Mouse (Mus musculus) gastrocnemius, postnatal 4 days (tissue): ENCODE measurements around the gene Fam107b. TPM values are rescaled to one million over a fixed set of nuclear protein-coding genes. Genes with fewer than 3 reads are reported as not detected.

Experiments used
- DNase-seq, 2 experiments: peaks; one replicate each; pipeline ENCODE4 v3.0.0; 2021 to 2022; ENCODE audit warnings: low spot score in 2 of 2, mixed read lengths in 2 of 2
- total RNA-seq, 2 experiments: library from RNA; stranded (reverse); gene quantifications; 2 replicates each; pipeline ENCODE4 v1.2.3; 2021

The Fam107b gene
- total RNA-seq, 2 experiments from 2014 or later, result 14.4 to 24.7 TPM

DNA sequence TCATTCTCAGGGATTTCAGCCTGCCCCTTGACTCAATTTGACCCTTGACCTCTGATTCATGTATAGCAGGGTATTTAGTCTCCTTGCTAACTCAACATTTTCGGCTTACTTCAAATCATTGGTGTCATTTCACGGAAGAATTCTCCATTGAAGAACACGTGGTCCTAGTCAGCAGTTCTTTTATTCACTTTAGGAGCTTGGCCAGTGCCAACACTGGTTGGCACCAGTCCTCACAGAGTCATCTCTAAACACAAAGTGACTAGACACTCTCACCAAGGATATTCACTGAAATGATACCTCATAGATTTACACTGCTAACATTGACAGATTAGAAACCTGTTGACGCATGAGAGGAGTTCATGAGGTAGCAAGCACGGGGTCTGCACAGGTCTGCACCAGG is 32.9 kb downstream of the Fam107b start:
- DNase-seq, result no peak

DNA sequence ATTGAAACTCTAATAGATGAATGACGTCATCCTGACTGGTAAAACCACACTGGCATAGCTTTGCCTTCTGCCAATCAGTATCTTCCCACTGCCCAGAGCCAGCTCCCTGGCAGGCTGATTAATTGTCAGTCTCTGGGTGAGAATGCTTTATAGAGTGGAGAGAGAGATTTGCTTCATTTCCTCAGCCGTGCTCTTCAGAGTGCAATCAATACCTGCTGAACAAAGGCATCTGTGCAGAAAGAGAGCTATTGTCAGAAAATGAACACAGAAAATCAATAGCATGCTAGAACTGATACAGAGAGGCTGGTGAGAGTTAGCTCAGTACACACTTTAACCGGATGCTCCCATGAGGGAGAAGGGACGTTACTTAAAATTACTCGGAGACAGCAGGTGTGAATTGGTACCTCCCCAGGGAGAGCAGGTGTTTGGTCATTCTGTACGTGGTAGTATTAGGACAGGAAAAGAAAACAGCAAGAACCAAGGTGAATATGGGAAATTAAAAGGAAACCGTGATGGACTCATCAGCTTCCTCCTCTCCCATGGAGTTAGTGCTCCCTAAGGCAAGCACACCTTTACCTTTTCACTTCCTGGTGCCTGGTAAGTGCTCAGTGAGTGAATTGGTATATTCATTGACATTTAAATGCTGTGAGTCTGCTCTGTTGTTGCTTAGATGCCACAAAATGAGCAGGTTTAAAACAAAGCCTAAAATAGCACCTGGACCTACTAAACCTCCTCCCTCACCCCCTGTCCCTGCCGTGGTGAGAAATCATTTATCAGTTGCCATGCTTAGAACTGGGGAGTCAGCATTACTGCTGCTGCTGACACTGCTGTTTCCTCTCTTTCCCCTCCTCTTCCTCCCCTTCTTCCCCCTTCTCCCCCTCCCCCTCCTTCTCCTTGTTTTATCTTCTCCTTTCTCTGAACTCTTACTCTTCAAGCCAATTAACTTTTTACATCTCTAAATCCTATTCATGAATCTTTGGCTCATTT is 38.9 kb downstream of the Fam107b start:
- no peak for DNase-seq

DNA sequence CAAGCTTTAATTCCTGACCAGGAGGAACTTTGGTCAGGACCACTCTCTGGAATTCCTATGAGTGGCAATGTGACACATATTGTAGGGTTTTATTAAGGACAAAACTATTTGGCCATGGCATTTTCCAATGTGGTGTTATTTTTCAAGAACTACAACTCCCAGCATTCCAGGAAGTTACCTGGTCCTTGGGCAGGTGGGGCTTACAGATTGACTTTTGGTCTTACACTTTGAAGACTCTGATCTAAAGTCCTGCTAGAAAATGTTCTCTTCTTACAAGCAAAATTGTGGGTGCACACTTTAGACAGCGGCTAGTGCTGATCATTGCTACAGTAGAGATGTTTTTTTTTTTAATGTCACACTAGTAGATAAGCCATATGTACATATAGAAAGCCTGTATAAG is 48.2 kb downstream of the Fam107b start:
- DNase-seq, result no peak

DNA sequence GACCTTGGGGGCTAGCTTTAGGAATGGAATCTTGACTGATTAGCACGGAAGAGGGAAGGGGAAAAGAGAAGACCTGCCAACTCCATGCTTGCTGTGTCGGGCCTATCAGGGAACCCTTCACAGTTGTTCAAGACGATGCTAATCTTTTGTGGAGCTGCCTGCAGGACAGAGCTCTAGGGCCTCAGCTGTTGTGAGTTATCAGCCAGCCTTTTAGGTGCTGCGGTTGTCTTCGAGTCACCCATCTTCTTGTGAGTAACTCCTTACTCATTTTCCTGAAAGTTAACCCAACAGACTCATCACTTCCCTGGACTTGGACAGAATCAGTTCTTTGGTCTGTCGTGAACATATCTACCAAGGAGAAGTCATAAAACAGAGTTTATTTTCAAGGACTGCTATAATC is 51.3 kb downstream of the Fam107b start:
- no peak for DNase-seq

DNA sequence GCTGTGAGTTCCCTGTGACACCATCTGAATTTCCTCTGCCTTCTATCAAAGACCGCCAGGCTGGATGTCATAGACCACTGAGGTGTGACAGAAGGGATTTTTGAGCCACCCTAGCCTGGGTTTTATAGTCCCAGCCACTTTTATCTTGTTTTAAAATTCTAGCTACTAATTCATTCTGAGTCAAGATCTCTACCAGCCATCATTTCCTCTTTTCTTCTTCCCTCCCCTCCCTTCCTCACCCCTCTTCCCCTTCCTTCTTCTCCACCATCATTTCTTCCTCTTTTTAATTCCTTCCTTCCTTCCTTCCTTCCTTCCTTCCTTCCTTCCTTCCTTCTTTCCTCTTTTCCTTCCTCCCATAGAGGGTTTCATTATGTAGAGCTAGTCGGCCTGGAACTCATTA is 51.9 kb downstream of the Fam107b start:
- DNase-seq, result no peak

DNA sequence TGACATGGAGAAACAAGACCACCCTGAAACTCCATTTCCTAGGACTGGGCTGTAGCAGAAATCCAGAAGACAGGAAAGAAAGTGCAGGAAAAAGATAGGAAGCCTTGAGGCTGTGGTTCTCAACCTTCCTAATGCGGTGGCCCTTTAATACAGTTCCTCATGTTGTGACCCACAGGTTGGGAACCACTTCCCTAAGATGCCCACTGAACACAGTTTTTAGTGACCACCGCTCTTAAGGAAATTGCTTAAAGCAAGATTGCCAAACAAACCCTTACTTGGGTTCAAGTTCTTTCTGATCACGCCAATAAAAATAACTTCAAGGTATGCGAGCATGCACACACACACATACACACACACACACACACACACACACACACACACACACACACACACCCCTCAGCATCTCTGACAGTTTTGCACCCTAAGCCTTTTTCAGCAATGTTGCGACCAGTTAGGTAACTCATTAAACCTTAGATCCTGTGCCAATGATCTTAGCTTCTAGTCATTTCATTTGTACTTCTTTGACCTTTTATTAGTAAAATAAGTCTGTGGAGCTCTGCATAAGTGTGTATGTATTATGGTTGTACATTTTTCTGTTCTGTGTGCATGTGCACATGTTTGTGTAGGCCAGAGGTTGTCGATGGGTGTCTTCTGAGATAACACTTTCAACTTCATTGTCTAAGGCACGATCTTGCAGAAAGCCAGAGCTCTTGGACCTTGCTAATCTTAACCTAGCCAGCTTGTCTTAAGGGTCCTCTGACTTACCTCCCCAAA is 53.1 kb downstream of the Fam107b start:
- DNase-seq, result no peak

DNA sequence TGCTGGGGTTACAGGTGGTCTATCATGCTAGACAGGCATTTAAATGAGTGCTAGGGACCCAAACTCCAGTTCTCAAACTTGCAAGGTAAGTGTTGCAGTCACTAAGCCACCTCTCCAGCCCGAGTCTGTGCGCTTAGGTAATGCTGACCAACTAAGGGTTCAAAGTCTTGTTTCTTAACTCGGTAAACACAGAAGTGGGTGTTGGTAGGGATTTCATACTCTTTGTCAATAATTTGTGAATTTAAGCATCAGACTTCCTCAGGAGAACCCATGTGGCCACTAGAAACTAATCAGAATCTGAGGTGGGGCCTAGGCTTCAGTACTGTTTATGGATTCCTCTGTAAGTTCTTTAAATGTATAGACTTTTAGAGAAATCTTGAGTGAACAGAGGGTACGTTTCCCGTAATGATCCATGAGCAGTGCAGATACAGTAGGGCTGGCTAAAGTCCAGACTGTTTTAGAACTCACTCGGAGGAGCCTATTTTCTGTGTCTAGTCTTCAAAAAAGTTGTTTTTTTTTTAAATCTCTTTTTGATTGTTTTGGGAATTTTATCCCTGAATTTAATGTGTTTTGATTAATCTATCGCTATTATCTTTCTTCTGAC is 53.8 kb downstream of the Fam107b start:
- DNase-seq, result no peak

DNA sequence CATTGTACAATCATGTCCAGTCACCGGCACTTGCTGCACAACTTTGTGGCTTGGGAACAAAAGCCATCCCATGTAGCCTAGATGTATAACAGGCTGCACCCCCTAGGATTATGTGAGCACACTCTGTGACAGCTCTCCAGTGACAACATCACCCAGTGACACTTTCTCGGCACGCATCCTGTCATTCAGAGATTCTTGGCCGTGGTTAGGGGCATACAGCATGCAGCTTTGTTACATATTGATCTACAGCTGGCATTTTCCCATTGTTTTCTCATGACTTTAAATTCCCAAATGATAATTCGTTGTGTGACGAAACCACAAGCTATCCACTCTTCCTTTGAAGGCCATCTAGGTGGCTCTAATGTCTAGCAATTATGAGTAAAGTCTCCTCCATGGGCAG is 58.8 kb downstream of the Fam107b start:
- DNase-seq, result no peak

DNA sequence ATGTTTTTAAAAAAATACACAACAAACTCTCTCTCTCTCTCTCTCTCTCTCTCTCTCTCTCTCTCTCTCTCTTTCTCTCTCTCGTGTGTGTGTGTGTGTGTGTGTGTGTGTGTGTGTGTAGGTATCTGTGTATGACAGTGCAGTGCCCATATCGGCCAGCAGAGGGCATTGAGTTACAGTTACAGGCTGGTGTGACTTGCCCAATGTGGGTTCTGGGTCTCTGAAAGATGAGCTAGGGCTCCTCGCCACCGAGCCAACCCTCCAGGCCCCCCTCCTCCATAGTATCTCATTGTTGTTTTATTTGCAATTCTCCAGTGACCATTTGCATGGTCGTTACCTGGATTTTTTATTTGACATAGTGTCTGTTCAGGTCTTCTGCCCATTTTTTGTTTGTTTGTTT is 59.5 kb downstream of the Fam107b start:
- DNase-seq, result no peak

DNA sequence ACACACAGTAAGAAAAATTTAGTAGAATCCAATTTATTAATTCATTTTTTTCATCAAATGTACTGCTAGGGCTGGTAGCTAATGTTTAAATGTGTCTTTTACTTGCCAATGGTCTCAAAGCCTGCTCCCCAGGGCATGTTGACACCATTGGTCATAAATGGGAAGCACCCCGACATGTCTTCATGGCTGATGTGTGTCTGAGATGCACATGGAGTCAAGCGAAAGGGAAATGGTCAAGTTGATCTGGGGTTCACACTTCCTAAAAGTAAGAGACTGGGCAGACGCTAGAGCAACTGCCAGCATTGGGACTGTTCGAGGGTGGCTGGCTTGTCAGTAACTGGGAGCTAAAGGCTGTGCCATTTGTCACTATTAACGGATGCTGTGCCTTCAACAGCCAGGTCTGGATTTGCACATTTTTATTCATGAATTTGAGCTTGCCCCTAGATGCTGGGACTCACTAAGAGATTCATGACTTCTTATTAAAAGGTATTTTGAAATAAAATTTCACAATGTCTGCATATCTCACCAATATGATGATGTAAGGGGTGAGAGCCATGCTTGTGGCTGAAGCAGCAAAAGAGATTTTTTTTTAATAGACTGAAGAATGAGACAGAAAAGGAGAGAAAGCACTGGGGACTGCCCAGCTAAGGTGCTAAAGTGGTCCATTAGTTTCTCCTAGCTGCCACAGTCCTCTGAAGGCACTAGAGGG is 60.6 kb downstream of the Fam107b start:
- no peak for DNase-seq

DNA sequence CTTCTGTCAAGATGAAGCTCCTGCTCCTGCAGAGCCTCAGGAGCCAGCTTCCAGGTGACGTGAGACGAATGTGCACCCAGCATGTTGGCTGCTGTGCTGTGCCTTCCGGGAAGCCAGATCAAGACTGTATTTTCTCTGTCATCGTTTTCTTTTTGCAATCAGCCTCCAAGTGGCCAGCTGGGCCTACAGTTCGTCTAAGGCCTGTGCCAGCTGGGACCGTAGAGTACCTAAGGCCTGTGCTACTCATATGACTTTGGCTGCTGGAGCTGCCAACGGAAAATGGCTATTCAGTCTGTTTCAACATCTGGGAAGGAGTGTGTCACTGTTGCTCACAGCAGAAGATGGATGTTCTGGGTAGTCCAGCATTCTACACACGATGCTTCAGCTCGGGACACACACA is 62.8 kb downstream of the Fam107b start:
- peak in 1 of 2 experiments; percentile 37 for DNase-seq

DNA sequence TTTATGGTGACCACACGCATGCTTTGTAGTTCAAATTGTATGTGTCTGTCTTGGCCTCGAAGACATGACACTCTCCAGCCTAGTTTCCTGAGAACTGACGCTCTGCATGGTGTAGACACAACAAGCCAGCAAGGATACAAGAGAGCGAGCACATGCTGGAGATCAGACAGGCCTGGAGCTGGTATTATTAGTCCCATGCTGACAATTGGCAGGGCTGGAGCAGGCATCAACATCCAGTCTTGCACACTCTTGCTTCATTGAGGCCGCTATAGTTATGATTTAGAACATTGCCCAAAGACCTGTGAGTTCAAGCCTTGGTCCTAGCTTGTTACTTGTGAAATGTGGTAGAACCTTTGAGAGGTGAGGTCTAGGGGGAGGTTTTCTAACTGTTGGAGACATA is 66.5 kb downstream of the Fam107b start:
- no peak for DNase-seq

DNA sequence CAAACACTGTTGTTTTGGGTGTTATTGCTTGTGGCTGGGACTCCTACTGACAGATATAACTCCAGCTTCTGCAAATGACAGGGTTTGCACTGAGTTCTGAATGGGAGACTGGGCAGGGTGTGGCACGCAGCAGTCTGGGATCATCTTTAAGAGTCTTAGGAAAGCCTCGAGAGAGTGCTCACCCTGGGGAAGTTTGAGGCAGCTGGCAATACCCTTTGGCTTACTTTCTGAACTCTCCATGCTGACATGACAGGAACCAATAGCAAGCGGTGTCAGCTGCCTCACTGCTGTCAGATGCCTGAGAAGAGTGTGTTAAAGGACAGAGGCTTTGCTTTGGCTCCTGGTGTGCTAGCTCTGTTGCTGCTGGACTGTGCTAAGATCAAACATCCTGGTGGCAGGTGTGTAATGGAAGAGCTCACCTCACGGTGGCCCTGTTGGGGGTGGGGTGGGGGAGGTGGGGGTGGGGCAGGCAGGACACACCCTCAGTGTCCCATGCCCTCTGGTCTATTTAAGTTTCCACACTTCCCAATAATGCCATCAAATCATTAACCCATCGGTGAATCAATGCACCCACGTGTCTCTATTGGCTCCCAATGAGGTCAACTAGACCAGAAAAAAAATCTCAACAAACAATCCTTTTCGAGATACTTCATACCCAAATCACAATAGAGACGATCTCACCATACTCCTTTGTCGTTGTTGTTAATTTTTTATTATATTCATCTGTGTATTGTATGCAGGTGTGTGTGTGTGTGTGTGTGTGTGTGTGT is 70.9 kb downstream of the Fam107b start:
- no peak for DNase-seq

DNA sequence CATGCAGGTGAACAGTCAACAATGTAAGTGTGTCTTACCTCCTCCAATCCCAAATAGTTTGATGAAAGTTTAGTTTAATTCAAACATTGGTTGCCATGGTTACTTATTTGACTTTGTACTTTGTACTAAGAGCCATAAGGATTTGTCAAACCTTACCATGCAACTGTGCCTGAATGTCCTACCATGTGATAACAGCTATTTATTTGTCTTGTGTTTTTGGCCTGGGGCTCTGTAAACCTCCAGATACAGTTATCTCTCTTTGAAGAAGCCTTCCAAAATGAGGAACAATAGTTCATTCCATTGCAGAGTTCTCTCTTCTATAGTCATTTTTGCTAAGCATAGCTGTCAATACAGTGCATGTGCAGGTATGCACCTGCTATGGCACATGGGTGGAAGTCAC is 72.7 kb downstream of the Fam107b start:
- no peak for DNase-seq

DNA sequence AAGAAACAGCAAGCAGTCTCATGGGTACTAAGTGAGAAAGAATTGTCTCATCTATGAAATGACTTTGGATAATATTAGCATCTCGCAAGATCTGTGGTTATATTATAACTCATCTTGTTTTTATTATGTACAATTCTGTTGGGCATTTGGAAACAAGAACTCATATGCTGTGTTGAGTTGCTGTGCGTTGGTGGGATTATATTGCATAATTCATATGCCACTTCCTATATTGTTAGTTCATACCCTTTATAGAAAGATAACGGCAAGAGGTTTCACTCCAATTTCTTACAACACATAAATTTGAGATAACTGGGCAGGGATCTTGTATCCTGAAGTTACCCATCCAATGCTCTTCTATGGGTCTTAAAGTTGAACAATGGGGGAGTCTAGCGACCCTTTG is 75.5 kb downstream of the Fam107b start:
- no peak for DNase-seq

DNA sequence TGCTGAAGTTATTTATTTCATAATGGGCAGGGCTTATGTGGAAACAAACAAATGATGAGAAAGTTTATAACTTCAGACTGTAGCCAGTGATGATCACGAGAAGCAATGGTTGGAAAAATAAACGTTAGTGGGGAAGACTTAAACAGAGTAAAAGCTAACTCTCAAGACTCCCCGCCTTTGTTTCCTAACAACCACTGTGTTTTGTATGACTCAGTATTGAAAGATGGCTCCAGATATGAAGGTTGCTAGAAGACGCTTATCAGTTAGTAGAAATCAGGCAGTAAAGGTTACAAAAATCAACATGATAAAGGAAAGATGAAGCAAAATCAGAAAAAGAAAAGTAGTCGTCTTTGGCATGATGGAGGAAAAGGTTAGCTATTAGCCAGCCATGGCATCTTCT is 78.9 kb downstream of the Fam107b start:
- no peak for DNase-seq

DNA sequence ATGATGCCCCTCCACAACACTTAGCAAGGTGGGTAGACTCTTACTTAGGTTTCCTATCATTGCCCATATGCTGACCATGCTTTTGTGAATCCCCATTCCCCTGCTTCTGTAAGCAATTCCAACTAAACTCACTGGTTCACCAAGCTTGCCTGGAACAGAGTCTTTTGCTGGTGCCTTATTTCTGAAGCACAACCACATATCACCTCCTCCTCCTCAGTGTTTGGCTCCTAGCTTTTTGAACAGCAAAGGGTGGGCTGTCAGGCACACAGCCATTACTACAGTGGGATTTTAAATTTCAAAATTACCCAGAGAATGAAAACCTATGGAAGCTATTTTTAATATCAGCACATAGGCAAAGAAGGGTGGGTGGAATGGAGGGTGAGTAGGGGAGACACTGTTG is 84.3 kb downstream of the Fam107b start:
- DNase-seq, result no peak

DNA sequence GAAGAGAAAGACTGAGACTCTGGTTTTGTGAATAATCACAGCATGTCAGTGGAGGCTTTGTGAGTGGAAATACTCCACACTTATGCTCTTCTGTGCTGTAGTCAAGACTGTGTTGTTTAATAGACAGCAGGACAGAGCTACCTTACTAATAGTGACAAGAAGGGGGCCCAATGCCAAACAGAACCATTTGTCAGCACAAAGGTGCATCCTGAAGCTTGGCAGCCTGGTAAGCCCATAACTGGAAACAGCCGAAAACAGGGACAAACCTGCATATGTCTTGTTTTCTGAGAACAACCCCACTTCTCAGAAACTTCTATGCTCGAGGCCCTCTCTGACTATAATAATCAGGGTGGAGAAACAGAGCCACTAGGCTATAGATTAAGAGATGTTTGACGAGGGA is 85.8 kb downstream of the Fam107b start:
- no peak for DNase-seq

DNA sequence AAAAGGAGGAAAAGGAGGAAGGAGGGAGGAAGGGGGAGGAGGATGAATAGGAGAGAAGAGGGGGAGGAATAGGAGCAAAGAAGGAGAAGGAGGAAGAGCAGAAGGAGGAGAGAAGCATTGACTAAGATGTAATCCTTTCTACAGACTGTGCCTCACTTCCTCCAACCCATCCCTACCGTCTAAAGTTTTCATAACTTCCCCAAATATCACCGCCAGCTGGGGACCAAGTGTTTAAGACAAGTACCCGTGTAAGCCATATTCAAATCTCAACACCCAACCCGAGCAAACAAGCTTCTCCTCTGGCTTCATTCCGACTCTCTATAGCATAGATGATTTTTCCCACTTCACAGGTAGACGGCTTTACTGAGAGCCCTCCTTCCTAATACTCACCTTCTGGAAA is 86.5 kb downstream of the Fam107b start:
- DNase-seq, result no peak

DNA sequence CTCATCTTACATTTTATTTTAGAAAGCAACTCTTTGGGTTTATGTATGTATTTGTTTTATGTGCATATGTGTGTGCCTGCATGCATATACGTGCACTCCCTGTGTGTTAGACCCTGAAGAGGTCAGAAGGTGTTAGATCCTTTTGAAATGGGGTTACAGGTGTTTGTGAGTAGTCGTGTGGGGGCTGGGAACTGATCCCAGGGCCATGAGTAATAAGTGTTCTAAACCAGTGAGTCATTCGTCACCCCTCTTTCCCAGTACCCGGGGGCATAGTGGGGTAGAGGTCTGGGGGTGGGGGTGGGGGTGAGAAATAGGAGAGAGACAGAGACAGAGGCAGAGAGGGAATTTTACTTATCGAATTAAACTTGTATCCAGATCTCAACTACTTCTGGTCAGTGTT is 87.1 kb downstream of the Fam107b start:
- DNase-seq, result no peak
